Mouse (Mus musculus) hindbrain, embryonic 12.5 days (tissue): ENCODE data around the gene Raver2. TPM values are rescaled to one million over a fixed set of nuclear protein-coding genes. Genes with fewer than 3 reads are reported as not detected.

ENCODE experiments used
- ATAC-seq: fragments of 200-750 bp; cut with Nextera tagmentation; 2 replicates; pipeline ENCODE4 v1.8.0; 2017; ENCODE audit warnings: moderate TSS enrichment; ENCODE audit not compliant: low FRiP score
- H3K27ac ChIP-seq: fragments of 300-500 bp; sonication (generic); 2 replicates; pipeline ENCODE4 v1.5.1; 2016; ENCODE audit warnings: mild to moderate bottlenecking
- H3K27me3 ChIP-seq: fragments of 300-500 bp; sonication (generic); 2 replicates; pipeline ENCODE4 v1.6.1; 2016; ENCODE audit warnings: mild to moderate bottlenecking
- H3K36me3 ChIP-seq: fragments of 300-500 bp; sonication (generic); 2 replicates; pipeline ENCODE4 v1.6.1; 2016; ENCODE audit warnings: mild to moderate bottlenecking
- H3K4me1 ChIP-seq: fragments of 300-500 bp; sonication (generic); 2 replicates; pipeline ENCODE4 v1.6.1; 2016
- H3K4me2 ChIP-seq: fragments of 300-500 bp; sonication (generic); replicated peaks from 2 replicates; pipeline ENCODE4 v1.6.1; 2016; ENCODE audit warnings: mild to moderate bottlenecking
- H3K4me3 ChIP-seq: fragments of 300-500 bp; sonication (generic); 2 replicates; pipeline ENCODE4 v1.5.1; 2016; ENCODE audit warnings: mild to moderate bottlenecking
- H3K9ac ChIP-seq: fragments of 300-500 bp; sonication (generic); 2 replicates; pipeline ENCODE4 v1.6.1; 2016; ENCODE audit warnings: mild to moderate bottlenecking, moderate library complexity
- H3K9me3 ChIP-seq: fragments of 300-500 bp; sonication (generic); replicated peaks from 2 replicates; pipeline ENCODE4 v1.6.1; 2016; ENCODE audit warnings: mild to moderate bottlenecking
- WGBS: fragments of 180-500 bp; shearing (Covaris S2); methylation state at CpG from one replicate; pipeline ENCODE4 v1.1.7; 2016; 5-methylcytosine and 5-hydroxymethylcytosine counted together
- polyA plus RNA-seq: library from polyadenylated mRNA; unstranded; fragments of >200 nt; fragmentation: Nextera tagmentation; extraction: Ambion mirVana; gene quantifications from 2 replicates; pipeline ENCODE4 v1.2.1, GENCODE M21; 2016

Gene Raver2
- polyA plus RNA-seq, 1 experiment from 2014 or later, result 13.1 TPM

GRCm38 (mm10) chr4:101135013-101135412 is 66.2 kb downstream of the Raver2 start:
- Histone ChIP-seq H3K4me3 (no peak overlapping the region), H3K27ac (no peak overlapping the region), H3K36me3 (no peaks in the 10 kb centered on the region), H3K9ac (no peak overlapping the region), H3K27me3 (no peaks in the 10 kb centered on the region), H3K4me2 (no peak overlapping the region), H3K4me1 (no peaks in the 10 kb centered on the region), H3K9me3 (no peaks in the 10 kb centered on the region)
- ATAC-seq, result no peak
- 85% methylated on average over 8 of the region's 8 CpGs for WGBS

- no peak overlapping the region for H3K4me3 ChIP-seq
- WGBS, result 93% methylated on average over 14 of the region's 14 CpGs
- H3K27ac ChIP-seq, result no peak overlapping the region
- ATAC-seq, result no peak
- no peaks in the 10 kb centered on the region for H3K36me3 ChIP-seq
- no peaks in the 10 kb centered on the region for H3K27me3 ChIP-seq
- H3K4me1 ChIP-seq, result no peaks in the 10 kb centered on the region
- no peak overlapping the region for H3K9ac ChIP-seq
- no peaks in the 10 kb centered on the region for H3K9me3 ChIP-seq
- no peak overlapping the region for H3K4me2 ChIP-seq
Observed at GRCm38 (mm10) chr4:101135909-101136308, 67.1 kb downstream of the Raver2 start.

- Histone ChIP-seq H3K9ac (no peak overlapping the region), H3K4me2 (no peak overlapping the region), H3K4me1 (no peaks in the 10 kb centered on the region), H3K9me3 (no peaks in the 10 kb centered on the region), H3K4me3 (no peak overlapping the region), H3K36me3 (no peaks in the 10 kb centered on the region), H3K27ac (no peak overlapping the region), H3K27me3 (no peaks in the 10 kb centered on the region)
- no peak for ATAC-seq
- 85% methylated on average over 11 of the region's 11 CpGs for WGBS
Observed at GRCm38 (mm10) chr4:101137975-101138374, 69.2 kb downstream of the Raver2 start.

- no peak overlapping the region for H3K9ac ChIP-seq
- H3K4me1 ChIP-seq, result peaks cover 8% of the 10 kb centered on the region; the same call in 1 of the 2 replicates
- H3K27me3 ChIP-seq, result no peaks in the 10 kb centered on the region
- no peak for ATAC-seq
- no peak overlapping the region for H3K27ac ChIP-seq
- no peaks in the 10 kb centered on the region for H3K9me3 ChIP-seq
- WGBS, result 82% methylated on average over 5 of the region's 5 CpGs
- H3K4me3 ChIP-seq, result no peak overlapping the region
- no peak overlapping the region for H3K4me2 ChIP-seq
- no peaks in the 10 kb centered on the region for H3K36me3 ChIP-seq
Observed at GRCm38 (mm10) chr4:101141768-101142167, 73.0 kb downstream of the Raver2 start.

GRCm38 (mm10) chr4:101143901-101144300 is 75.1 kb downstream of the Raver2 start:
- WGBS, result 61% methylated on average over 4 of the region's 4 CpGs
- no peak overlapping the region for H3K27ac ChIP-seq
- no peak overlapping the region for H3K4me3 ChIP-seq
- H3K36me3 ChIP-seq, result no peaks in the 10 kb centered on the region; the same call in 1 of the 2 replicates
- no peak for ATAC-seq
- no peak overlapping the region for H3K4me2 ChIP-seq
- peaks cover 8% of the 10 kb centered on the region; the same call in 1 of the 2 replicates for H3K4me1 ChIP-seq
- H3K9ac ChIP-seq, result no peak overlapping the region
- H3K9me3 ChIP-seq, result no peaks in the 10 kb centered on the region
- no peaks in the 10 kb centered on the region for H3K27me3 ChIP-seq

- Histone ChIP-seq H3K9me3 (no peaks in the 10 kb centered on the region), H3K4me3 (no peak overlapping the region), H3K4me2 (no peak overlapping the region), H3K4me1 (peaks cover 8% of the 10 kb centered on the region; the same call in 1 of the 2 replicates), H3K27ac (no peak overlapping the region), H3K9ac (no peak overlapping the region), H3K36me3 (no peaks in the 10 kb centered on the region; the same call in 1 of the 2 replicates), H3K27me3 (no peaks in the 10 kb centered on the region)
- WGBS, result 50% methylated on average over 4 of the region's 4 CpGs
- ATAC-seq, result no peak
Observed at GRCm38 (mm10) chr4:101144361-101144760, 75.6 kb downstream of the Raver2 start.

GRCm38 (mm10) chr4:101144790-101145189 is 76.0 kb downstream of the Raver2 start:
- H3K4me1 ChIP-seq, result peaks cover 8% of the 10 kb centered on the region; the same call in 1 of the 2 replicates
- H3K4me3 ChIP-seq, result no peak overlapping the region
- WGBS, result 70% methylated on average over 7 of the region's 7 CpGs
- H3K36me3 ChIP-seq, result no peaks in the 10 kb centered on the region; the same call in 1 of the 2 replicates
- H3K27ac ChIP-seq, result no peak overlapping the region
- no peaks in the 10 kb centered on the region for H3K9me3 ChIP-seq
- ATAC-seq, result no peak
- H3K4me2 ChIP-seq, result no peak overlapping the region
- H3K9ac ChIP-seq, result no peak overlapping the region
- H3K27me3 ChIP-seq, result no peaks in the 10 kb centered on the region

- Histone ChIP-seq H3K4me3 (no peak overlapping the region), H3K27ac (no peak overlapping the region), H3K4me1 (peaks cover 8% of the 10 kb centered on the region; the same call in 1 of the 2 replicates), H3K27me3 (no peaks in the 10 kb centered on the region), H3K4me2 (peak overlapping the region; percentile 33; the same call in 1 of the 2 replicates), H3K36me3 (peaks cover 6% of the 10 kb centered on the region; the same call in 1 of the 2 replicates), H3K9ac (no peak overlapping the region; the same call in 1 of the 2 replicates), H3K9me3 (no peaks in the 10 kb centered on the region)
- ATAC-seq, result peak; percentile 72
- 29% methylated on average over 9 of the region's 9 CpGs for WGBS
Observed at GRCm38 (mm10) chr4:101146047-101146745, 77.4 kb downstream of the Raver2 start.

- Histone ChIP-seq H3K27me3 (no peaks in the 10 kb centered on the region), H3K9me3 (no peaks in the 10 kb centered on the region), H3K4me2 (no peak overlapping the region), H3K27ac (no peak overlapping the region), H3K9ac (no peak overlapping the region), H3K4me1 (peaks cover 8% of the 10 kb centered on the region; the same call in 1 of the 2 replicates), H3K4me3 (no peak overlapping the region), H3K36me3 (peaks cover 8% of the 10 kb centered on the region; the same call in 1 of the 2 replicates)
- ATAC-seq, result no peak
- 90% methylated on average over 11 of the region's 11 CpGs for WGBS
Observed at GRCm38 (mm10) chr4:101146891-101147655, 78.3 kb downstream of the Raver2 start.

- Histone ChIP-seq H3K9me3 (no peaks in the 10 kb centered on the region), H3K4me3 (no peak overlapping the region), H3K9ac (no peak overlapping the region), H3K4me2 (no peak overlapping the region), H3K4me1 (no peaks in the 10 kb centered on the region), H3K27me3 (no peaks in the 10 kb centered on the region), H3K27ac (no peak overlapping the region), H3K36me3 (peaks cover 48% of the 10 kb centered on the region)
- WGBS, result 83% methylated on average over 4 of the region's 4 CpGs
- ATAC-seq, result no peak
Observed at GRCm38 (mm10) chr4:101155541-101155940, 86.8 kb downstream of the Raver2 start.

GRCm38 (mm10) chr4:101157476-101157875 is 88.7 kb downstream of the Raver2 start:
- no peaks in the 10 kb centered on the region for H3K4me1 ChIP-seq
- no peak overlapping the region for H3K4me3 ChIP-seq
- no peak overlapping the region for H3K4me2 ChIP-seq
- ATAC-seq, result no peak
- H3K27ac ChIP-seq, result no peak overlapping the region
- H3K36me3 ChIP-seq, result peaks cover 43% of the 10 kb centered on the region
- H3K9ac ChIP-seq, result no peak overlapping the region
- H3K27me3 ChIP-seq, result no peaks in the 10 kb centered on the region
- WGBS, result 92% methylated on average over 5 of the region's 5 CpGs
- H3K9me3 ChIP-seq, result no peaks in the 10 kb centered on the region

- no peak overlapping the region for H3K27ac ChIP-seq
- no peak for ATAC-seq
- peaks cover 44% of the 10 kb centered on the region for H3K36me3 ChIP-seq
- H3K4me2 ChIP-seq, result no peak overlapping the region
- no peak overlapping the region for H3K9ac ChIP-seq
- no peak overlapping the region for H3K4me3 ChIP-seq
- H3K27me3 ChIP-seq, result no peaks in the 10 kb centered on the region
- H3K4me1 ChIP-seq, result no peaks in the 10 kb centered on the region
- H3K9me3 ChIP-seq, result no peaks in the 10 kb centered on the region
- 91% methylated on average over 6 of the region's 6 CpGs for WGBS
Observed at GRCm38 (mm10) chr4:101158282-101158681, 89.5 kb downstream of the Raver2 start.
